Mouse (Mus musculus) G1E (cell line): ENCODE data around the gene Galnt6. TPM values are rescaled to one million over a fixed set of nuclear protein-coding genes. Genes with fewer than 3 reads are reported as not detected.
"Not testable (repeated sequence)": the region's sequence is repeated elsewhere in the genome, so short reads cannot be mapped to it uniquely, and the experiment has no call there.

Experiments used
- ATAC-seq: 2 replicates; pipeline ENCODE4 v1.8.0; 2016; ENCODE audit warnings: mild to moderate bottlenecking; ENCODE audit not compliant: insufficient number of reproducible peaks, poor library complexity, low FRiP score, severe bottlenecking; ENCODE audit errors: extremely low read depth
- DNase-seq: peaks from one replicate; pipeline ENCODE4 v3.0.0; 2012; ENCODE audit warnings: low spot score
- H3K27me3 ChIP-seq: 2 replicates; pipeline ENCODE4 v1.6.1; 2012; ENCODE audit warnings: mild to moderate bottlenecking, low read length, inconsistent platforms; ENCODE audit not compliant: insufficient read depth
- H3K36me3 ChIP-seq: replicated peaks from 2 replicates; pipeline ENCODE3; 2012; ENCODE audit warnings: mild to moderate bottlenecking, inconsistent platforms
- H3K4me1 ChIP-seq: 2 replicates; pipeline ENCODE4 v1.6.1; 2012; ENCODE audit warnings: low read depth, low read length, inconsistent platforms, mixed read lengths; ENCODE audit not compliant: insufficient read depth
- H3K4me3 ChIP-seq: 2 replicates; pipeline ENCODE4 v1.5.1; 2012; ENCODE audit warnings: low read depth, mild to moderate bottlenecking, inconsistent platforms, low read length, moderate library complexity, mixed read lengths
- H3K9me3 ChIP-seq: replicated peaks from 2 replicates; pipeline ENCODE4 v1.6.1; 2012; ENCODE audit warnings: inconsistent platforms
- CTCF ChIP-seq: IDR thresholded peaks from 2 replicates; pipeline ENCODE4 v1.5.1; 2012; ENCODE audit warnings: low read depth, low read length, inconsistent platforms, mixed read lengths
- GATA1 ChIP-seq: IDR thresholded peaks from 2 replicates; pipeline ENCODE4 v1.6.1; 2012; ENCODE audit warnings: borderline replicate concordance, low read length, inconsistent platforms, mixed read lengths
- GATA2 ChIP-seq: IDR thresholded peaks from 2 replicates; pipeline ENCODE4 v1.6.1; 2012; ENCODE audit warnings: low read depth, low read length, inconsistent platforms, borderline replicate concordance
- POLR2AphosphoS5 ChIP-seq: IDR thresholded peaks from 2 replicates; pipeline ENCODE4 v1.6.1; 2012; ENCODE audit warnings: low read depth, low read length, inconsistent platforms; ENCODE audit not compliant: insufficient replicate concordance
- TAL1 ChIP-seq: conservative IDR thresholded peaks from 2 replicates; pipeline ENCODE4 v1.6.1; 2012; ENCODE audit warnings: low read depth, low read length, inconsistent platforms, mixed read lengths
- polyA plus RNA-seq: library from polyadenylated mRNA; stranded (reverse); fragments of >175 nt; gene quantifications from 2 replicates; pipeline ENCODE4 v1.2.3, GENCODE M21; 2012
- total RNA-seq, 2 experiments: library from RNA; stranded (forward) in 1 of 2; stranded (reverse) in 1 of 2; fragments of 200-1000 nt in 1 of 2; fragments of >200 nt in 1 of 2; fragmentation: Nextera tagmentation in 1 of 2; gene quantifications; 2 replicates each; pipeline ENCODE4 v1.2.3; 2014 to 2017

The Galnt6 gene
- total and polyA plus RNA-seq, 3 experiments = 0.02 to 0.05 TPM; not detected in 1

DNA sequence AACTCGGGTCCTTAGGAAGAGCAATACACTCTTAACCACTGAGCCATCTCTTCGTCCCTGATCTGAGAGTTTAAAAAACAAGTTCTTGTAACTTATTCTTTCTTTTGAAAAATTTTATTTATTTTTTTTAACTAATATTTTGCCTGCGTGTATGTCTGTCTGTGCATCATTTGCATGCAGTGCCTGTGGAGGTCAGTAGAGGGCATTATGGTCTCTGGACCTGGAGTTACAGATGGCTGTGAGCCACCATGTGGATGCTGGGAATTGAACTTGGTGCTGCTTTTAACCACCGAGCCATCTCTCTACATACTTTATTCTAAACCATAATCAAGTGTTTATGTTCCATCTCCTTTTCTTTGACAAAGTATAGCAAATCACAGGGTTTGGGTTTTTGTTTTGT lies 43.5 kb upstream of the Galnt6 start:
- Histone ChIP-seq H3K36me3 (no peaks in the 10 kb centered on the region), H3K4me3 (no peak overlapping the region), H3K4me1 (no peaks in the 10 kb centered on the region), H3K27me3 (no peaks in the 10 kb centered on the region), H3K9me3 (peaks cover 28% of the 10 kb centered on the region)
- no peak for TF ChIP-seq TAL1
- no peak for TF ChIP-seq GATA1
- no peak for TF ChIP-seq CTCF
- TF ChIP-seq POLR2AphosphoS5 = no peak
- no peak for TF ChIP-seq GATA2
- DNase-seq (no peak), ATAC-seq (no peak)

DNA sequence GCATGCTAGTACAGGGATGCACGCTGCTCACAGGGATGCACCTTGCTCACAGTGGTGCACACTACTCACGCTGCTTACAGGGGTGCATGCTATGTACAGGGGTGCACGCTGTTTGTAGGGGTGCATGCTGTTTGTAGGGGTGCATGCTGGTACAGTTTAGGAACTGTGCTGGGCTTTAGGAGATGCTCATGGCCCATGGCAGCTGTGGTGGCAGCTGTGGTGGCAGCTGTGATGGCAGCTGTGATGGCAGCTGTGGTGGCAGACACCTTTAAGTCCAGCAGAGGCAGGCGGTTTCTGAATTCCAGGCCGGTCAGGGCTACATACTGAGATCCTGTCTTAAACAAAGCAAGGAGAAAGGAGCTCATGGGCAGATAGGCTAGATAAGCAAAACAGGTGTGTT lies 41.2 kb upstream of the Galnt6 start:
- Histone ChIP-seq H3K4me3 (no peak overlapping the region), H3K4me1 (no peaks in the 10 kb centered on the region), H3K9me3 (peaks cover 30% of the 10 kb centered on the region), H3K27me3 (no peaks in the 10 kb centered on the region), H3K36me3 (no peaks in the 10 kb centered on the region)
- DNase-seq = no peak
- no peak for ATAC-seq
- TF ChIP-seq GATA2 = no peak
- no peak for TF ChIP-seq TAL1
- TF ChIP-seq CTCF = no peak
- no peak for TF ChIP-seq POLR2AphosphoS5
- no peak for TF ChIP-seq GATA1

DNA sequence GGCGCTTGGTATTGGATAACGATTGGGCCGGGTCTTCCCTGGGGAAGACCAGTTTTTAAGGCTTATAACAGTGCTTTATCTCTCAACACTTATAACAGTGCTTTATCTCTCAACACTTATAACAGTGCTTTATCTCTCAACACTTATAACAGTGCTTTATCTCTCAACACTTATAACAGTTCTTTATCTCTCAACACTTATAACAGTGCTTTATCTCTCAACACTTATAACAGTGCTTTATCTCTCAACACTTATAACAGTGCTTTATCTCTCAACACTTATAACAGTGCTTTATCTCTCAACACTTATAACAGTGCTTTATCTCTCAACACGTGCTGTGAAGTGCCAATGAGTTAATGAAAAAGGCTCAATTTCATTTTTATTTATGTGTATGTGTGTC lies 39.8 kb upstream of the Galnt6 start:
- not testable (repeated sequence) for H3K4me3 ChIP-seq, H3K4me1 ChIP-seq, ATAC-seq, H3K27me3 ChIP-seq, DNase-seq, H3K36me3 ChIP-seq
- H3K9me3 ChIP-seq = peaks cover 38% of the 10 kb centered on the region

DNA sequence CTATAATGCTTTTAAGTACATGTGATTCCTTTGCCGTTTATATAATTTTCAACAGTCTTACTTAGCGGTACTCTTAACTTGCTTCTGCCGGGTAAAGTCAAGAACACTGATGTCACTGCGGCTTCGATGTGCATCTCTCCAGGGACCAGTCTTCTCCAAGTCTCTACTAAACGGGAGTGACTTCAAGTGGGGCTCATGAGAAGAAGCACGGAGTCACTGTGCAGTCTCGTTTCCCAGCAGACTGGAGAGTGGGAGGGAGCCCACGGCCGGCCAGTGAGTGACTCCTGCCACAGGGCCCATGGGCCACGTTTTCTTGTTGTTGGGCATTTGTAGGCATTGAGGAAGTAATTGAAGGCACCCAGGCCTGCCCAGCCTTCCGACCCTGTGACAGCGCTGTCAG lies 38.7 kb upstream of the Galnt6 start:
- DNase-seq (no peak), ATAC-seq (no peak)
- Histone ChIP-seq H3K4me3 (no peak overlapping the region), H3K9me3 (peaks cover 44% of the 10 kb centered on the region), H3K36me3 (no peaks in the 10 kb centered on the region), H3K27me3 (no peaks in the 10 kb centered on the region), H3K4me1 (no peaks in the 10 kb centered on the region)
- TF ChIP-seq TAL1 = no peak
- TF ChIP-seq POLR2AphosphoS5 = no peak
- TF ChIP-seq GATA1 = no peak
- TF ChIP-seq GATA2 = no peak
- no peak for TF ChIP-seq CTCF

DNA sequence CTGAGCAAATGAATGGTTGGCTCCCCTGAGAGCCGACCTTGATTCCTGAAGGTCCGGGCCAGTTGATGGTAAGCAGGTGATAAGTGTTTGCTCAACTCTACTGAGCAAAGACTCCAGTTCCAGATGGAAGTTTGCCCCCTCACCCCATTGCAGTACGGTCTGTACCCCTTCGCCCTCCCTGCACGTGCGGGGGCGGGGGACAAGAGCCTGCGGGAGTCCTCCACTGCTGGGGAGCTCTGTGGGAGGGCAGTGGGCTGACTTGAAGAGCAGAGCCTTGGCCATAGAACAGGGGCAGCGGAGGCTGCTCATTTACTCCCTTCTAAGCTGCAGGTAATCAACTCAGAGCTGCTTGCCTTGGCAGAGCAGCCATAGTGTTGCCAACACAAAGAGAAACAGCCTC lies 37.6 kb upstream of the Galnt6 start:
- Histone ChIP-seq H3K9me3 (peaks cover 53% of the 10 kb centered on the region), H3K4me1 (no peaks in the 10 kb centered on the region), H3K36me3 (no peaks in the 10 kb centered on the region), H3K27me3 (peaks cover 2% of the 10 kb centered on the region; the same call in 1 of the 2 replicates), H3K4me3 (no peak overlapping the region)
- TF ChIP-seq GATA1 (no peak), POLR2AphosphoS5 (no peak), CTCF (no peak), GATA2 (no peak), TAL1 (no peak)
- DNase-seq (no peak), ATAC-seq (no peak)

DNA sequence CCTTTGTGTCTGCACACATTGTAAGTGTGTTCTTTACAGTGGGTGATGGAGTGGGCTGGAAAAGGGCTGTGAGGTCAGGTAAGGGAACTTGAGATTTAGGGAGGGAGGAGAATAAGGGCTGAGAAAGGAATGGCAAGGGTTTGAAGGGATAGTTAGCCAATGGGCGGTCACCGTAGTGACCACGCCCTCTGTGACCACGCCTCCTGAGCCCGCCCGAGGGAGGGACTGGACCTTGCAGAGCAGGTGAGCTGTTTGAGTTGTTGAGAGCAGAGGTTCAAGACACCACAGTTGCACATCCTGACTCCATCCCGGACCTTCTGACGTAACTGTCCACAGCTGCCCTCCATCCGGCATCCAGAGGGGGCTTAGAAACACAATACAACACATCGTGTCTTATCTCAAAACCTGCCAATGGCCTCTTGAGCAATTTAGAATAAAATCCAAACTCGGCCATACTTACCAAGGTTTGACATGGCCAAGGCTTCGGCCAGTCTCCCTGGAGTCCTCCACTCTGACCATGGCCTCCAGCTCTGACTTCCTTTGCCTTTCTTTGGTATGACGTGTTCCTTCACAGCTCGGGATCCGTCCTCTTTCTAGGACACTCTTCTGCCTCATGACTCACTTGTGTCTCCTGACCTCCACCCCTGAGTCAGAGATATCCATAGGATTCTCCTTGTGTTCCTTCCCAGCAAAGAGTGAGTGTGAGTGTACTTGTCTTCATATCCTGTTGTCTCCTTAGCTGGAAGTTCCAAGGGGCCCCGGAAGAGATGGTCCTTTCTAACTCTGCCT lies 35.2 kb upstream of the Galnt6 start:
- Histone ChIP-seq H3K36me3 (no peaks in the 10 kb centered on the region), H3K4me1 (no peaks in the 10 kb centered on the region), H3K4me3 (no peak overlapping the region), H3K9me3 (peaks cover 50% of the 10 kb centered on the region), H3K27me3 (peaks cover 2% of the 10 kb centered on the region; the same call in 1 of the 2 replicates)
- DNase-seq = no peak
- ATAC-seq = no peak
- TF ChIP-seq POLR2AphosphoS5 = no peak
- no peak for TF ChIP-seq CTCF
- no peak for TF ChIP-seq GATA2
- no peak for TF ChIP-seq TAL1
- no peak for TF ChIP-seq GATA1

DNA sequence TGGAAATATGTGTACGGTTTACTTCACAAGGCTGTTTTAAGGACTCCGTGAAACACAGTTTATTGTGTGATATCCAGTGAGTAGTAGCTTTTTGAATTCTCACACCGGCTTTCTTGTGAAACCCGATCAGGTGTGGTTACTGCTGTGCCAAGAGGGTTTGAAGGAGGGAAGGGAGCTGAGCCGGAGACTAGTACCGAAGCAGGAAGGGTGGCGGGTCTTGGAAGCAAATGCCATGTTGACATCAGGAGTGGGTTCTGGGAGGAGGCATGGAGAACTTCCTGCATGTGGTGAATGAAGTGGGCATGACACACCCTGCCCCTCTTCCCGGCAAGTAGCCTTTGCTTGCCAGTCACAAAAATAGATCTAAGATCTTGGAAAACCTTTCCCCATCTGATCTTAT lies 33.5 kb upstream of the Galnt6 start:
- ATAC-seq (no peak), DNase-seq (no peak)
- H3K9me3 ChIP-seq = peaks cover 46% of the 10 kb centered on the region
- TF ChIP-seq GATA2 (no peak), TAL1 (no peak), GATA1 (no peak), POLR2AphosphoS5 (no peak), CTCF (no peak)
- no peaks in the 10 kb centered on the region for H3K36me3 ChIP-seq
- no peak overlapping the region for H3K4me3 ChIP-seq
- no peaks in the 10 kb centered on the region for H3K4me1 ChIP-seq
- H3K27me3 ChIP-seq = peaks cover 2% of the 10 kb centered on the region; the same call in 1 of the 2 replicates
